Mouse (Mus musculus) heart, postnatal 0 days (tissue): ENCODE measurements at regions not wholly inside any gene's neighbourhood (a gene's known extent, or its start where the extent isn't known, plus 50 kb on each side); places are given as distances from the start of the nearest gene placed in this dataset.

Experiments used
- ATAC-seq: fragments of 200-750 bp; cut with Nextera tagmentation; 2 replicates; pipeline ENCODE4 v1.8.0; 2017; ENCODE audit warnings: low read depth, moderate number of reproducible peaks, moderate library complexity; ENCODE audit not compliant: insufficient read depth
- DNase-seq: peaks from one replicate; pipeline ENCODE4 v3.0.0-alpha.2; 2016; ENCODE audit warnings: low spot score
- H3K27ac ChIP-seq: fragments of 300-500 bp; sonication (generic); 2 replicates; pipeline ENCODE4 v1.5.1; 2014; ENCODE audit warnings: low read depth, mild to moderate bottlenecking
- H3K27me3 ChIP-seq: fragments of 300-500 bp; sonication (generic); 2 replicates; pipeline ENCODE4 v1.6.1; 2014; ENCODE audit warnings: low read length, mixed read lengths; ENCODE audit not compliant: control insufficient read depth, insufficient read depth
- H3K36me3 ChIP-seq: fragments of 300-500 bp; sonication (generic); replicated peaks from 2 replicates; pipeline ENCODE4 v1.6.1; 2014; ENCODE audit warnings: low read length, mixed read lengths; ENCODE audit not compliant: control insufficient read depth, insufficient read depth
- H3K4me1 ChIP-seq: fragments of 300-500 bp; sonication (generic); 2 replicates; pipeline ENCODE4 v1.6.1; 2014; ENCODE audit warnings: antibody characterized with exemption; ENCODE audit not compliant: control insufficient read depth, insufficient read depth
- H3K4me2 ChIP-seq: fragments of 300-500 bp; sonication (generic); 2 replicates; pipeline ENCODE4 v1.6.1; 2014; ENCODE audit warnings: low read depth, mild to moderate bottlenecking, low read length, moderate library complexity
- H3K4me3 ChIP-seq: fragments of 300-500 bp; sonication (generic); 2 replicates; pipeline ENCODE4 v1.5.1; 2014; ENCODE audit warnings: low read depth, low read length
- H3K9ac ChIP-seq: fragments of 300-500 bp; sonication (generic); replicated peaks from 2 replicates; pipeline ENCODE4 v1.6.1; 2014; ENCODE audit warnings: low read depth, low read length, mixed read lengths
- H3K9me3 ChIP-seq: fragments of 300-500 bp; sonication (generic); replicated peaks from 2 replicates; pipeline ENCODE4 v1.6.1; 2016; ENCODE audit warnings: low read length; ENCODE audit not compliant: control insufficient read depth
- CTCF ChIP-seq: IDR thresholded peaks from 2 replicates; pipeline ENCODE4 v1.5.1; 2016; ENCODE audit warnings: antibody characterized with exemption, control low read depth, low read depth
- EP300 ChIP-seq: IDR thresholded peaks from 2 replicates; pipeline ENCODE4 v1.6.1; 2016; ENCODE audit warnings: antibody characterized with exemption, low read depth
- WGBS: fragments of 180-500 bp; shearing (Covaris S2); extraction: QIAGEN DNeasy Blood & Tissue Kit; methylation state at CpG from one replicate; pipeline ENCODE4 v1.1.7; 2014; 5-methylcytosine and 5-hydroxymethylcytosine counted together

GRCm38 (mm10) chr2:118035333-118035732, 76.3 kb upstream of the Thbs1 start:
- TF ChIP-seq CTCF, result no peak
- TF ChIP-seq EP300, result no peak
- Histone ChIP-seq H3K4me2 (no peak overlapping the region), H3K4me1 (no peaks in the 10 kb centered on the region), H3K36me3 (no peaks in the 10 kb centered on the region), H3K9ac (no peak overlapping the region), H3K27me3 (no peaks in the 10 kb centered on the region), H3K4me3 (no peak overlapping the region), H3K27ac (no peak overlapping the region), H3K9me3 (no peaks in the 10 kb centered on the region)
- 97% methylated on average over 1 of the region's 1 CpGs for WGBS
- no peak for DNase-seq
- no peak for ATAC-seq

- ATAC-seq (peak; percentile 84), DNase-seq (peak; percentile 73)
- TF ChIP-seq EP300 (0 out of 2 replicates have a peak, but pooled peaks have one; percentile 28), CTCF (no peak)
- Histone ChIP-seq H3K4me3 (no peak overlapping the region), H3K27ac (peak overlapping the region; percentile 58), H3K36me3 (no peaks in the 10 kb centered on the region), H3K4me1 (0 out of 2 replicates have a peak, but pooled peaks cover 7% of the 10 kb centered on the region), H3K27me3 (no peaks in the 10 kb centered on the region), H3K4me2 (no peak overlapping the region), H3K9me3 (no peaks in the 10 kb centered on the region), H3K9ac (no peak overlapping the region)
- 53% methylated on average over 16 of the region's 16 CpGs for whole genome bisulfite sequencing
Observed at GRCm38 (mm10) chr2:118038859-118039818, 72.5 kb upstream of the Thbs1 start.

- 64% methylated on average over 4 of the region's 4 CpGs for WGBS
- TF ChIP-seq CTCF (no peak), EP300 (no peak)
- Histone ChIP-seq H3K27me3 (no peaks in the 10 kb centered on the region), H3K27ac (peak overlapping the region; percentile 47), H3K4me3 (no peak overlapping the region), H3K4me2 (no peak overlapping the region), H3K4me1 (0 out of 2 replicates have a peak, but pooled peaks cover 7% of the 10 kb centered on the region), H3K9me3 (no peaks in the 10 kb centered on the region), H3K36me3 (no peaks in the 10 kb centered on the region), H3K9ac (no peak overlapping the region)
- ATAC-seq (peak; percentile 30; the same call in 1 of the 2 replicates), DNase-seq (no peak)
Observed at GRCm38 (mm10) chr2:118039819-118040206, 71.9 kb upstream of the Thbs1 start.

GRCm38 (mm10) chr2:118042380-118043055, 69.2 kb upstream of the Thbs1 start:
- H3K27me3 ChIP-seq, result no peaks in the 10 kb centered on the region

GRCm38 (mm10) chr2:118044666-118045065, 67.0 kb upstream of the Thbs1 start:
- 31% methylated on average over 1 of the region's 1 CpGs for WGBS
- DNase-seq, result no peak
- H3K4me1 ChIP-seq, result 0 out of 2 replicates have a peak, but pooled peaks cover 7% of the 10 kb centered on the region
- ATAC-seq, result no peak
- H3K9me3 ChIP-seq, result no peaks in the 10 kb centered on the region
- TF ChIP-seq EP300 (no peak), CTCF (no peak)
- H3K4me2 ChIP-seq, result no peak overlapping the region
- H3K9ac ChIP-seq, result no peak overlapping the region
- no peaks in the 10 kb centered on the region for H3K27me3 ChIP-seq
- H3K36me3 ChIP-seq, result no peaks in the 10 kb centered on the region
- H3K27ac ChIP-seq, result no peak overlapping the region
- no peak overlapping the region for H3K4me3 ChIP-seq

More at GRCm38 (mm10) chr2:118042380-118043055, 69.2 kb upstream of the Thbs1 start:
- H3K27ac ChIP-seq, result peak overlapping the region; percentile 38
- H3K9ac ChIP-seq, result no peak overlapping the region
- 0 out of 2 replicates have a peak, but pooled peaks cover 7% of the 10 kb centered on the region for H3K4me1 ChIP-seq
- no peaks in the 10 kb centered on the region for H3K36me3 ChIP-seq
- H3K4me3 ChIP-seq, result no peak overlapping the region
- no peak for TF ChIP-seq CTCF
- no peak overlapping the region for H3K4me2 ChIP-seq
- no peaks in the 10 kb centered on the region for H3K9me3 ChIP-seq
- ATAC-seq (no peak), DNase-seq (peak; percentile 34)
- 70% methylated on average over 5 of the region's 5 CpGs for WGBS
